Mouse (Mus musculus): ENCODE results near the gene Kif4. TPM values are rescaled to one million over a fixed set of nuclear protein-coding genes. Genes with fewer than 3 reads are reported as not detected.

Gene Kif4
- total RNA-seq (2021), result 1 to 10 TPM in 1 of 2 experiments, under 1 TPM in 1; 0.91 to 1.1 TPM
- long read RNA-seq, experiment 1, partial matches to known transcripts, result 1 of 2 reads
- long read RNA-seq, experiment 1, other reads (novel, unspliced or antisense), result 1 of 2 reads
- long read RNA-seq, experiment 2, full-length matches to known transcripts, result 1 of 1 reads
- long read RNA-seq, experiment 2, partial matches to known transcripts, result 0 of 1 reads
- long read RNA-seq, experiment 2, other reads (novel, unspliced or antisense), result 0 of 1 reads

DNA sequence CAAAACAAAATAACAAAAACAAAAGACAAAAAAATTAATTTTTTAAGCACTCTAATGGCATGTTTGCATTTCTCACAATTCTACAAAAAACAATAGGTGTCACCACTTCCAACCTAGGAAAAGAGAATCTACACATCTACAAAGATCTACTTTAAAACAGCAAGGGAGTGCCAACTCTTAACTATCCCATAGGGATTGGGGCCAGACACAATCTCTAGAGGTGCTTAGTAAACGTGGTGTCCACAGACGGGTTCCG, at the start of gene Kif4:
TSS of gene Kif4 (plus strand) at position 192 of the 256 bp plus-strand sequence.
- H3K4me3 ChIP-seq, result peak within 1 kb of the TSS; percentile 57
- intact Hi-C loops (cut with DNase I), result loop anchor here (10.0 kb wide), 2 partner anchors 109 to 319 kb away; no protein-coding TSS in a partner anchor
- TF ChIP-seq CTCF (IDR thresholded peaks at IDR 0.05), result no peak
- no peak for DNase-seq (ENCODE audit: extremely low spot score in 1 of 2, low spot score in 2 of 2)
- peak within 1 kb of the TSS; percentile 73 for H3K27ac ChIP-seq

DNA sequence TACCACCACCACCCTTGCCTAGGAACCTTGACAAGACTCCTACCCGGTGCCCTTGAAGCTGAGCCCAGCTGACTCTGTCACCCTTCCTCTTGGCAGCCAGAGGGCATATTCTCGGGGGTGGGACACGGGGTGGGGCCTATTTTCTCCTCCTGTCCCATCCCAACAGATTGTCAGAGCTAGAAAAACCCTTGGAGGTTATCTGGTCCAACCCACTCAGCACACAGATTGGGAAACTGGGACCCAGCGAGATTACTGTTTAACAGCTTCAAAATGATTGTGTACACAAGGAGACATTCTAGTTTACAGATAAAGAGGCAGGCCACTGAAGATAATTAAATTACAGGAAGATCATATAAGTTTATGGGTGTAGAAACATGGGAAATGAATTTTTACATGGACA, 30.7 kb upstream of the Kif4 start, which contains the start of gene P2ry4:
TSS of gene P2ry4 (minus strand) at position 79 of the 400 bp plus-strand sequence.
- H3K27ac ChIP-seq, result no peak within 1 kb of the TSS
- no peak for TF ChIP-seq CTCF (IDR thresholded peaks at IDR 0.05)
- intact Hi-C loops (cut with DNase I), result no loop called here
- H3K4me3 ChIP-seq, result no peak within 1 kb of the TSS
- DNase-seq (ENCODE audit: extremely low spot score in 1 of 2, low spot score in 2 of 2), result no peak

DNA sequence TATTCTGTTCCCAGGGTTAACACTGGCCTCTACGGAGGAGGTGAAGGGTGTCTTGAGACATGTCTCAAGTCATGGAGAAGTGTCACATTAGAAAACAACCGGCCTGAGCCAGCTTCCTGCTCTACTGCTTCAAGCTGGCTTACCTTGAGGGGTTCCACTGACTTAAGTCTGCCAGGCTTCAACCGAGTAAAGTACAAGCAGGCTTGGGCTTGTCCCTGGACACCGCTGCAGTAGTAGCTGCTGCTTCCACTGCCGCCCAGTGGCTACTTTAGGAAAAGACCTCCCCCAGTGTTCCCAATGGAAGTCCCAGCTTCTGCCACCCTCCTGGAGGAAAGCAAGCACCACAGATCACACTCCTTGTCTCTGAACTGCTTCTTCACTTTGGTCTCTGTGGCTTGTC, 28.1 kb upstream of the Kif4 start:
- Histone ChIP-seq H3K4me3 (no peak overlapping the region), H3K27ac (no peak overlapping the region)
- peak; percentile 29 to 56 for DNase-seq (ENCODE audit: extremely low spot score in 1 of 2, low spot score in 2 of 2)
- peak; percentile 61 for TF ChIP-seq CTCF (IDR thresholded peaks at IDR 0.05)
- intact Hi-C loops (cut with DNase I), result loop anchor here (1.0 kb wide), 1 partner anchor 80 kb away; no protein-coding TSS in a partner anchor

DNA sequence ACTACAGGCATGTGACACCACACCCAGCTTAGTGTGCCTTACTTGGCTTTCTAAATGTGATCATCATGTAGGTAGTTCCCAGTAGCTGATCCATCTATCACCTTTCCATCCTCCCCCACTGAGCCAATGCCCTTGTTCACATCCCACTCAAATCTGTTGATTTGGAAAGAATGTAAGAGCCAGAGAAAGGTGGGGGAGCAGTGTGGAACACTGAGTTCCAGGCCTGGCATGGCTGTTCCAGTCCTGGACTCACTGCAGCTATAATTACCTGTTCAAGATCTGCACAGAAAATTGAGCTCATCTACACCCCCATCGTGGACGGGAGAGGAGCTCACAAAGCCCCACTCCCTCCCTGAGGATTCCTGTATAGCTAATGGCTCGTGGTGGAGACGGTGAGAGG, 25.8 kb upstream of the Kif4 start:
- no peak for TF ChIP-seq CTCF (IDR thresholded peaks at IDR 0.05)
- peak; percentile 9 to 22 for DNase-seq (ENCODE audit: extremely low spot score in 1 of 2, low spot score in 2 of 2)
- intact Hi-C loops (cut with DNase I), result no loop called here
- H3K4me3 ChIP-seq, result no peak overlapping the region
- H3K27ac ChIP-seq, result peak overlapping the region; percentile 2; the same call in 1 of the 2 replicates

DNA sequence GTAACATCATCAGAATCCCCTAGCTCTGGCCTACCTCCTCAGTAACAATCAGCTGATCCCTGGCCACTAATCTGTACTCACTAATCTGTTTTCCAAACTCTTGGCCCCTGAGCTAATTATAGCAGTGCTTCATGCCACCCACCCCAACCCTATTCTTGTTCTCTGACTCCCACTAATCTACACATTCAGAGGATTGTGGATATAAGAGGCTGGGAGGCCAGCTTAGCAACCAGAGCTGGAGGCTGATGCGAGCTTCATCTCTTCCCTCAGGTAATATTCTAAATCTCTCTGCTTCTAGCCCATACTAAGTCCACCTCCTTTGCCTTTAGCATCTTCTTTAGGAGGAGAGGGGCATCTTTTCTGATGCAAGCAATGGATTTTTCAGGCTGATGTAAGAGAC, 20.2 kb upstream of the Kif4 start, which contains the start of gene Arr3:
TSS of gene Arr3 (plus strand) at position 184 of the 400 bp plus-strand sequence.
- no peak within 1 kb of the TSS for H3K27ac ChIP-seq
- intact Hi-C loops (cut with DNase I), result no loop called here
- no peak for TF ChIP-seq CTCF (IDR thresholded peaks at IDR 0.05)
- no peak for DNase-seq (ENCODE audit: extremely low spot score in 1 of 2, low spot score in 2 of 2)
- H3K4me3 ChIP-seq, result no peak within 1 kb of the TSS

DNA sequence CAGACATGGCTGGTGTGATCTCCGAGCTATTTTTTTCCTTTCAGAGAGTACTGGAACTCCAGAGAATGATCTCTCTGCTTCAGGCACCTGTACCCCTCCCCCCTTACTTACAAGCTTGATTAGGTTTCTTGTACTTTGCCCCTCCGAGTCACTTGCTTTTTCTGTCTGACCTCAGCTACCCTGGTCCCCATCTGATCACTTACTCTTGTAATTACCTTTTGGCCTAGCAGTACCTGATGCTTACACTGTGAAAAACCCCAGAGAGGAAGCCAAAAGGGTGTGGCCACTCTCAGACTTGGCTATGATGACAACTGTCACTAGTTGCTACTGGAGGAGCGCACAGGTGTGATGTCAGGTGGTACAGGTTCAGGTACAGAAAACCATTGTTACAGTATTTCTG, 7.0 kb upstream of the Kif4 start:
- Histone ChIP-seq H3K4me3 (no peak overlapping the region), H3K27ac (no peak overlapping the region)
- TF ChIP-seq CTCF (IDR thresholded peaks at IDR 0.05), result no peak
- DNase-seq (ENCODE audit: extremely low spot score in 1 of 2, low spot score in 2 of 2), result no peak
- intact Hi-C loops (cut with DNase I), result no loop called here

DNA sequence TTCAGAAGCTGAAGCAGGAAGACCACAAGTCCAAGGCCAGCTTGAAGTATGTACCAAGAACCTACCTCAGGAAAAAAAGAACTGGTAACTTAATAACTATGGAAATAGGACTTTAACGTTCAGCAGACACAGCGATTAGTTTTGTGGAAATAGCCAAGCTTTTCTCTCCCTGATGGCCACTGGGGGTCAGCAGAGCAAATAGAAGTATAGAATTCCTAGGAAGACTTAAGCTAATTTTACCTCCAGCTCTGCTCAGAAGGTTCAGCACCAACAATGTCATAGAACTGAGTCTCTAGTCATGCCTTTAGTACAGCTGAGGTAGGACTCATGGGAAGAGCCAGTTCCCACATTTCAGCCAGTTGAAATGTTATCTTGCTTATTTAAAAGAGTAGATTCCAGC, 4.2 kb upstream of the Kif4 start:
- peak; percentile 42 for TF ChIP-seq CTCF (IDR thresholded peaks at IDR 0.05)
- Histone ChIP-seq H3K4me3 (no peak overlapping the region), H3K27ac (no peak overlapping the region)
- no peak for DNase-seq (ENCODE audit: extremely low spot score in 1 of 2, low spot score in 2 of 2)
- intact Hi-C loops (cut with DNase I), result loop anchor here (10.0 kb wide), 2 partner anchors 113 to 323 kb away; no protein-coding TSS in a partner anchor

DNA sequence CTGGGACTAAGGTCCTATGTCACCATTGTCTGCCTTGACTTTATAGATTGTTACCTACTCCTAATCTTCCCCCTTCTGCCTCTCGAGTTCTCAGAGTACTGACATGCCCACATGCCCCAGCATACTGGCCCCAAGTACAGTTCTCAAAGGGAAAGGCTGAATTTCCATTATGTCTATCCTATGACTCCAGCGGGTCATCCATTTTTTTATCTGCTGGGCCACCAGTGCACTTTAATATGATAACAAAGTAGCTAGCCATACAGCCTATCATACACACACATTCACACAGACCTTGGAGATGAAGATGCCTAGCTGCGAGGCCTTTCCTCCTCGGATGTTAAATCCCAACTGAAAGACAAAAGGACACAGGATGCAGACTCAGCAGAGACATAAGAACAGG, 1.3 kb upstream of the Kif4 start:
- intact Hi-C loops (cut with DNase I), result loop anchor here (10.0 kb wide), 2 partner anchors 111 to 321 kb away; no protein-coding TSS in a partner anchor
- no peak for DNase-seq (ENCODE audit: extremely low spot score in 1 of 2, low spot score in 2 of 2)
- Histone ChIP-seq H3K4me3 (no peak overlapping the region), H3K27ac (no peak overlapping the region)
- no peak for TF ChIP-seq CTCF (IDR thresholded peaks at IDR 0.05)

DNA sequence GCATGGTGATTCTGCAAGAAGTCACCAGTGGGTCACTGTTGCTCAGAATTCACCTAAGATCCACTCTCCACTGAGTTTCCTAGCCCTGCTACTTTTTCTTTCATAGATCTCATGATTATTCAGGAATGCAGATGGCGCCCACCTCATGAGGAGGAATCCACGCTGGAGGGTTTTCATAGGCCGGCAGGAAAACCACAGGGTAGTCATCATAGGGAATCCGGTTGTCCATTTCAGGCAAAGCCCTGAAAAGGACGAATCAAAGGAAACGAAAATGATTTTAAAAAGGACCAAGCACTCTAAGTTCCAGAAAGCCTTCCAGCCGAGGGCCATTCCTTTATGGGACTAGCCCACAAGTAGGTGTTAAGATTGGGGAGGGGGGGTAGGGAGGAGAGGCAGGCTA, 391 bp upstream of the Kif4 start:
- H3K27ac ChIP-seq, result no peak overlapping the region; the same call in 1 of the 2 replicates
- peak overlapping the region; percentile 57 for H3K4me3 ChIP-seq
- no peak for DNase-seq (ENCODE audit: extremely low spot score in 1 of 2, low spot score in 2 of 2)
- intact Hi-C loops (cut with DNase I), result loop anchor here (10.0 kb wide), 2 partner anchors 110 to 320 kb away; no protein-coding TSS in a partner anchor
- no peak for TF ChIP-seq CTCF (IDR thresholded peaks at IDR 0.05)

DNA sequence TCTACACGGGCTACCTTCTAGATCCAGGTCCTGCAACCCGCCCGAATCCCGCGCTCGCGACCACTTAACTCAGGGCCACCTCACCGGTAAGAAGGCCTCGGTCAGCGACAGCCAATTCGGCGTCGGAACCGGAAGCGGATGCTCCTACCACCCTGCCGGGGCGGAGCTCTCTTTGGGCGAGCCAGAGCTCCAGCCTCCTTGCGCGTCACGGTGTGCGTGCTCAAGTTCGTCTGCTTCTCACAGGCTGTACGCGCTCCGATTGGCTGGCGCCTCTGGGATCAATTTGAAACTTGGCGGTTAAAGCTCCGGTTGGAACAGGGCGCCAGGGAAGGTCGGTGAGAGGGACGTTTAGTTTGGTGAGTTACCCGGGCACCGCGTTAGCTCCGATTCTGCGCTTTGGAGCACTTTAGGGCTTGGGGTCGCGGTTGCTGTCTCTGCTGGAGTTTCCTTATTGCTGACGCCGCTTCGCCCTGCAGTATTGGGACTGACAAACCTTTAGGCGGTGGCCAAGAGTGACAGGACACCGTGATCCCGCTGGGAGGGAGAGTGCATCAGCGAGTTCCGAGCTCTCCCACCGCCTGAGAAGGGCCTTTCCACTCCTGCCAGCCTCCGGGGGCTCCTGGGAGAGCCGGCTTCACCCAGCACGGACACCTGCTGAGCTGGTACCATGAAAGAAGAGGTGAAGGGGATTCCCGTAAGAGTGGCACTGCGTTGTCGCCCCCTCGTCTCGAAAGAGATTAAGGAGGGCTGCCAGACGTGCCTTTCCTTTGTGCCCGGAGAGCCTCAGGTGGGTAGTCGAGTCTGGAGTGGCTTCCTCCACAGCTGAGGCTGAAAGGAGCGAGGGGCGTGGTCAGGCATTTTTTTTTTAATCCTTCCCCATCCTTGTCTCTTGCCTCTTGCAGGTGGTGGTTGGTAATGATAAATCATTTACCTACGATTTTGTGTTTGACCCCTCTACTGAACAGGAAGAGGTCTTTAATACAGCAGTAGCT, 561 bp downstream of the Kif4 start, which contains the start of gene Pdzd11:
TSS of gene Pdzd11 (minus strand) at position 767 of the 992 bp plus-strand sequence.
- Histone ChIP-seq H3K27ac (peak within 1 kb of the TSS; percentile 73), H3K4me3 (peak within 1 kb of the TSS; percentile 57)
- peak; percentile 79 to 84 for DNase-seq (ENCODE audit: extremely low spot score in 1 of 2, low spot score in 2 of 2)
- no peak for TF ChIP-seq CTCF (IDR thresholded peaks at IDR 0.05)
- intact Hi-C loops (cut with DNase I), result loop anchor here (10.0 kb wide), 2 partner anchors 109 to 319 kb away; no protein-coding TSS in a partner anchor

DNA sequence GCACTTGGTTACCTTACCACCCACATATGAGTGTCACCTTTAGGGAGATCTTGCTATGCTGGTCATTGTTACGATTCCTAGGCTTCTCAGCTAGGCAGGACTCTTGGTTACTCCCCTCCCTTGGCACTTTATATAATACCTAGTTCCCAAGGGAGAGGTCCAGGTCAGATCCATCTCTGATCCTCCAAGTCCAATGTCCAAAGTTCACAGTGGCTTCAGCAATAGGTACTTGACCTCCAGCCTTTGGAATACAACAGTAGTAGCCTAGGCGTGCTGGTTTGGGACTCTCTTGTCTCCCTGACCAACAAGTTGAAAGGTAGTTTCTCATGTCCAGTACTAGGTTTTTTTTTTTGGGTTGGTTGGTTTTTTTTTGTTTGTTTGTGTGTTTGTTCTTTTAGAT, 3.5 kb downstream of the Kif4 start:
- Histone ChIP-seq H3K27ac (no peak overlapping the region), H3K4me3 (no peak overlapping the region)
- intact Hi-C loops (cut with DNase I), result loop anchor here (10.0 kb wide), 2 partner anchors 106 to 316 kb away; no protein-coding TSS in a partner anchor
- TF ChIP-seq CTCF (IDR thresholded peaks at IDR 0.05), result no peak
- no peak for DNase-seq (ENCODE audit: extremely low spot score in 1 of 2, low spot score in 2 of 2)

DNA sequence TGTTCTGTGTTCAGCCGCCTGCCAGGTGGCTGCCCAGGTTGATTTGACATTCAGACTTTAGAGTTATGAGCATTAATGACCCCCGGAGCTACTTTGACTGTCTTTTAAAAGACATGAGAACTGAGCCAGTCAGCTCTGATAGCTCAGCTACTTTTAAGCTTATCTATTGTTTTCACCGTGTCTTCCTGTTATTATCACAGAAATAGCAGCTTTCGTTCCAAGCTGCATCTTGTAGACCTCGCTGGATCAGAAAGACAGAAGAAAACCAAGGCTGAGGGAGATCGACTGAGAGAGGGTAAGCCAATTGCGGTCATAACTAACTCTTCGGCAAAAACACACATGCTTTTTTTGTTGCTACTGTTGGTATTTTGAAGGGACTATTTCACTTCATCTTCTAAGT, 12.9 kb downstream of the Kif4 start:
- TF ChIP-seq CTCF (IDR thresholded peaks at IDR 0.05), result no peak
- intact Hi-C loops (cut with DNase I), result no loop called here
- Histone ChIP-seq H3K27ac (no peak overlapping the region), H3K4me3 (no peak overlapping the region)
- no peak for DNase-seq (ENCODE audit: extremely low spot score in 1 of 2, low spot score in 2 of 2)

All from left cerebral cortex, adult 2 months (tissue).